Mouse (Mus musculus) retina, postnatal 1 day (tissue): ENCODE results near the gene Afp.

Experiments used
- DNase-seq: peaks from one replicate; pipeline ENCODE4 v3.0.0-alpha.2; 2012

Afp gene

DNA sequence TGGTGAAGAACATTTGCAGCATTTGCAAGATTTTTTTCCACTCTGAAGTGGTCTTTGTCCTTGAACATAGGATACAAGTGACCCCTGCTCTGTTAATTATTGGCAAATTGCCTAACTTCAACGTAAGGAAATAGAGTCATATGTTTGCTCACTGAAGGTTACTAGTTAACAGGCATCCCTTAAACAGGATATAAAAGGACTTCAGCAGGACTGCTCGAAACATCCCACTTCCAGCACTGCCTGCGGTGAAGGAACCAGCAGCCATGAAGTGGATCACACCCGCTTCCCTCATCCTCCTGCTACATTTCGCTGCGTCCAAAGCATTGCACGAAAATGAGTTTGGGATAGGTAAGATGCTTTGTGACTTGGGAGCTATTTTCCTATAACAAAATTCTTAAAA is at the start of gene Afp:
Gene Afp, plus strand, starts transcription at position 220 of the 400 bp plus-strand sequence.
- no peak for DNase-seq

DNA sequence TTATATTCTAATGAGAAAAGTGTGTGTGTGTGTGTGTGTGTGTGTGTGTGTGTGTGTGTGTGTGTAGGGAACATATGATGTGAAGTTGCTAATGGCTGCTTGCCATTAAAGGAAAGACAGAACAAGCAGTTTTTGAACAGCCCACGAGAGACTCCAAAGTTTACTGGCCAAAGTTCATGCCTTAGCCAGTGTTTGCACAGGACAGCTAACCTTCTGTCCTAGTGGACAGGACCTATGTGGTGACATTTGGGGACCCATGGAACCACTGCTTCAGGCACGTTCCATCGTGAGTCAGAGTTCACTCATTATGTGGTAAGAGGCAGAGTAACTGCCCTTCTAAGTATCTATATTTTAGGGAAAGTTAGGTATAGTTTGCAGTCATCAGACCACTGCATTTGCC is 43.0 kb upstream of the Afp start:
- no peak for DNase-seq

- DNase-seq, result no peak
Observed at GRCm38 (mm10) chr5:90449961-90450360, 40.6 kb upstream of the Afp start.

DNA sequence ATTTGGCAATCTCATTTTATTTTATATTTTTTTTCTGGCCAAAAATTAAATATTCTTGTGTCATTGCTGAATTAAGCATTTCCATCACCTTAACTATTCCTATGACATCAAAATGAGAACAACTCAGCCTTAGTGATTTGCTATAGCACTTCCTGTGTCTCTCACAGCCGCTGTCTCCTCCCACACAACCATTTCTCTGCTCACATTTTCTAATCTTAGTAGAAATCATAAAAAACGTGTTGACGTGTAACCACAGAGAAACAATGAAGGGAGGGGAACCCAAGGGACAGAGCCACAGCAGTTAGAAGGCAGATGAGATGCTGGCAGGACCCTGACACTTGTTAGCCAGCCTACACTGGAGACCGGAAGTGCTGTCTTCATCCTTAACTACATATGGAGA is 37.8 kb upstream of the Afp start:
- DNase-seq, result no peak

DNA sequence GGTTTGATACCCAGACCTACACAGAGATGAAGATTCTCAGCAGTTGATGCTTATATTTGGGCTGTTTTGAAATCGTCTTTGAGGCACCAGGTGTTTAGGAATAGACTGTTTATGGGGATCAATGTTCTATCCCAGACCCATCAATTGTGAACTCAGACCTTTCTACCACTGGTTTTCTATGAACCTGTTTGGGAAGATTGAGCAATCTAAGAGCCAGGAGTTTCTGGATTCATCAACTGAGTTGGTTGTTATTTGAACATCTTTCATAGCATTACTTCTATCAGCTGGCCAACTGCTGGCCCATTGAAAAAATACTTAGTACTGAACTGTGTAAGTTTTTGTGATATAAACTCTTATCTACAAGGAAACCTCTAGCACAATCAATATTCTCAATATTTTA is 33.3 kb upstream of the Afp start:
- no peak for DNase-seq

- no peak for DNase-seq
Observed at GRCm38 (mm10) chr5:90458727-90459126, 31.8 kb upstream of the Afp start.

- DNase-seq, result no peak
Observed at GRCm38 (mm10) chr5:90460619-90461018, 29.9 kb upstream of the Afp start, which contains the start of gene Alb. Alb (plus strand) TSS chr5:90460897.

GRCm38 (mm10) chr5:90466806-90467205 is 23.7 kb upstream of the Afp start:
- no peak for DNase-seq

- no peak for DNase-seq
Observed at GRCm38 (mm10) chr5:90467245-90467644, 23.3 kb upstream of the Afp start.

DNA sequence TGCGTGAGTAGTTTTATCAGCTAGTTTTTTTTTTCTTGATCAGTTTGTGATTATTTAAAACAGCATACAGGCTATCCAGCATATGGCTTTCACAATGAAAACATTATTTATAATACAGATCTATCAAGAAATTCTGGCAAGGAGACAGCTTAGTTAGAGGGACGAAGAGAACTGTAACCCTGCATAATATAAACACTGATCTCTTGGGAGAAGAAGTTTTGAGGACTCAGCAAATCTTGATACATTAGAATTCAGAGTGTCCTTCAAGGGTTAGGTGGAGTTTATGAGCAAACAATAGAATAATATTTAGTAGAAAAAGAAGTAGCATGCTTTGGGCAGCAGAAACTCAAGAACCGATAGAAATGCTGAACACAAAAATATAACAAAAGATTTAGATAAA is 19.7 kb upstream of the Afp start:
- no peak for DNase-seq

GRCm38 (mm10) chr5:90473902-90474301 is 16.6 kb upstream of the Afp start:
- DNase-seq, result no peak

DNA sequence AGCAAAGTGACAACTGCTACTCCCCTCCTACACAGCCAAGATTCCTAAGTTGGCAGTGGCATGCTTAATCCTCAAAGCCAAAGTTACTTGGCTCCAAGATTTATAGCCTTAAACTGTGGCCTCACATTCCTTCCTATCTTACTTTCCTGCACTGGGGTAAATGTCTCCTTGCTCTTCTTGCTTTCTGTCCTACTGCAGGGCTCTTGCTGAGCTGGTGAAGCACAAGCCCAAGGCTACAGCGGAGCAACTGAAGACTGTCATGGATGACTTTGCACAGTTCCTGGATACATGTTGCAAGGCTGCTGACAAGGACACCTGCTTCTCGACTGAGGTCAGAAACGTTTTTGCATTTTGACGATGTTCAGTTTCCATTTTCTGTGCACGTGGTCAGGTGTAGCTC is 16.2 kb upstream of the Afp start:
- DNase-seq, result no peak

- DNase-seq, result no peak
Observed at GRCm38 (mm10) chr5:90476741-90477140, 13.8 kb upstream of the Afp start.

GRCm38 (mm10) chr5:90477308-90478140 is 13.0 kb upstream of the Afp start:
- no peak for DNase-seq

- no peak for DNase-seq
Observed at GRCm38 (mm10) chr5:90478886-90479285, 11.7 kb upstream of the Afp start.

DNA sequence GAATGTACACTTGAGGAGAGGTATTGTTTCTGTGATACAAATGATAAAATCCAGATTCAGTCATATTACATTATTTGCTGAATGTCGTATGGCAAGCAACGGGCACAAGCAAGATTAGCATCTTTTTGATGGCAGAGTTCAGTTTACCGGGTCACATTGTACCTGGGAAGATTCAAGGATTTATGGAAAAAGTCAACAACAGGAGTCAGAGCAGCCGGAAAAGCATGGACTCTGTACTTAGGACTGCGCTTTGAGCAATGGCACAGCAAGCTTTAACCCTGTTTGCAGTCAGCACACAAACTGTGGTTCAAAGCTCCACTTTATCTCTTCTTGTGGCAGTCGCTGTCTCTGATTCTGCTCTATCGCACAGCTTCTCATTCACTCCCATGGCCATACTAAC is 4.9 kb upstream of the Afp start:
- DNase-seq, result no peak

DNA sequence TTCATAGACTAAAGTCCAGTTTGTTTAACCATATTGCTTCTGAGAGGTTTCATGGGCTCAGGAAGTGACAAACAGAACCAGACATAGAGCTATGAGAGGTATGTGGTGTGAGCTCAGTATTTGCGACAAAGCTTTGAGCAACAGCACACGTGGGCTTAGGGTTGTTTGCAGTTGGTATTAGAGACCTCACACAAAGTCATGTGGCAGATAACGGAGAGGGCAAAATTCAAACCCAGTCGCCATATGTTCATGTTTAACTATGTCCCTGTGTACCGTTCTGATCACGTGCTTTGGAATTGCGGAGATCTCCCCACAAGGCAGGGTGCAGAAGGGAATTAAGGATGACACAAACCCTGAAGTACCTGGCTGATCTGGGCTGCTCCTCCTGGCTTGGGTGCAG is 2.2 kb upstream of the Afp start:
- DNase-seq, result no peak

GRCm38 (mm10) chr5:90492440-90492839 is 1.9 kb downstream of the Afp start:
- DNase-seq, result no peak

DNA sequence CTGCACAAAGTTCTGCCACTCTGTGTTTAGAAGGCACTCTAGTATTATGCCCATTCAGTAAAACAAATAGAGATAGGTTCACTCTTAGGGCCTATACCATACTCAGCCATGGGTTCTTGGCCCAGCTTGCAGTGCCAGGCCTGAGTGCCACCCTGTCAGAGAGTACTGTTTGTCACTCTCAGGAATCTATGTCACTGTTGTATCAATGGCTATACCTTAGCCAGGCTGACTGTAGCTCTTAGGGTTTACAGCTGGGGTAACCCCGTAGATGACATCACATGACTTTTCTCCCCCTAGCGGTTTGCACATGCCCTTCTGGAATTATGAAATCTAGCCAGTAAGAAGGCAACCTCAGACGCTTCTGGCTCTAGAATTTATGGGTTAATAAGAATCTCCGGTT is 3.8 kb downstream of the Afp start:
- DNase-seq, result no peak

GRCm38 (mm10) chr5:90499509-90499908 is 9.0 kb downstream of the Afp start:
- DNase-seq, result no peak

- peak; percentile 78 for DNase-seq
Observed at GRCm38 (mm10) chr5:90500714-90501113, 10.2 kb downstream of the Afp start.

DNA sequence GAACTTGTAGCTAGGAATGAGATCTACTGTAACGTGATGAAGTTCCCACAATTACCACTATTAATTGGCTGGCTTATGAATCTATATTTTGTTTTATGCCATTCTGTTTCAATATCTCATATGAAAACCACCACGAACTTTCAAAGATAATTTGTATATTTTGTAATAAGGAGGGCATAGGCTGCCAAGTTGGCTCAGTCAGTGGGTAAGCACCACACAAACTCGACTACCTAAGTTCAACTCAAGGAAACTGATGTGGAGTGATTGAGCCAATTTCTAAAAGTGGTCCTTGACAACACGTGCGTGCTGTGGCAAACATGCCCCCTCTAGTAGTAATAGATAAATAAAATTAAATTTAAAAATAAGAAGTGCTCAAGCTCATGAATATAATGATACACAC is 11.2 kb downstream of the Afp start:
- no peak for DNase-seq

- DNase-seq, result no peak
Observed at GRCm38 (mm10) chr5:90504742-90505141, 14.2 kb downstream of the Afp start.

GRCm38 (mm10) chr5:90506507-90506906 is 16.0 kb downstream of the Afp start:
- DNase-seq, result no peak

DNA sequence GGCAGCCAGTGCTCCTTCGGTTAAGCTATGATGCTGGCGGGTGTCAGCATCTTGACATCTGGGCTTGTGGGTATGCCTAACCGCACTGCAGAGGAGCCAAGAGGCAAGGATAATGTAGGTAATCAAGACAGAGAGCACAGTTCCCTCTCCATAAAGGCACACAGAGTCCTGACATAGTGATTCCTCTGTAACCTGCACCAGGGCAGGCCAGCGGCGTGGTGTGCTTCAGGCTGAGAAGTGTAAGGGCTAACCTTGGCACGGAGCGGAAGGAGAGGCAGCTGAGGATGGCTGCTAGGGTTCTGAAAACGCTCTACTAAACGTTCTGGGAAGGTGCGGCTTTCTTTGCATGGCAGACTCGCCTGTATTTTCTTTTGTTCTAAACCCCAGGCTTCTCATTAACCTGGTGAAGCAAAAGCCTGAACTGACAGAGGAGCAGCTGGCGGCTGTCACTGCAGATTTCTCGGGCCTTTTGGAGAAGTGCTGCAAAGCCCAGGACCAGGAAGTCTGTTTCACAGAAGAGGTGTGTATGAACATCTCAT is 16.9 kb downstream of the Afp start:
- peak; percentile 66 for DNase-seq
